Mouse (Mus musculus): ENCODE results near the gene Rmdn2. TPM values are rescaled to one million over a fixed set of nuclear protein-coding genes. Genes with fewer than 3 reads are reported as not detected.

Gene Rmdn2
- polyA plus RNA-seq, 1 experiment = 1.9 TPM

- DNase-seq = no peak
- WGBS = 77% methylated on average over 5 of the region's 5 CpGs
- Histone ChIP-seq H3K27ac (ENCODE audit: insufficient read depth, low read depth, low read length) (no peak overlapping the region), H3K27me3 (replicated peaks; ENCODE audit: control insufficient read depth, insufficient read depth, low read length) (no peaks in the 10 kb centered on the region), H3K36me3 (ENCODE audit: control insufficient read depth, insufficient read depth, low read length) (no peaks in the 10 kb centered on the region), H3K4me3 (ENCODE audit: insufficient read depth, low read depth, low read length) (no peak overlapping the region), H3K4me1 (ENCODE audit: control insufficient read depth, insufficient read depth, low read length) (no peaks in the 10 kb centered on the region)
- TF ChIP-seq CTCF (conservative IDR thresholded peaks at IDR 0.05; ENCODE audit: insufficient read depth, insufficient read length, low read depth, low read length) (no peak), POLR2A (IDR thresholded peaks at IDR 0.05; ENCODE audit: low read depth, low read length) (no peak)
Measured at GRCm38 (mm10) chr17:79726613-79727012, 115.0 kb downstream of the Rmdn2 start.

- no peak overlapping the region for H3K27ac ChIP-seq (ENCODE audit: insufficient read depth, low read depth, low read length)
- no peaks in the 10 kb centered on the region for H3K4me1 ChIP-seq (ENCODE audit: control insufficient read depth, insufficient read depth, low read length)
- H3K4me3 ChIP-seq (ENCODE audit: insufficient read depth, low read depth, low read length) = no peak overlapping the region
- TF ChIP-seq POLR2A (IDR thresholded peaks at IDR 0.05; ENCODE audit: low read depth, low read length) = no peak
- TF ChIP-seq CTCF (conservative IDR thresholded peaks at IDR 0.05; ENCODE audit: insufficient read depth, insufficient read length, low read depth, low read length) = no peak
- no peaks in the 10 kb centered on the region for H3K27me3 ChIP-seq (replicated peaks; ENCODE audit: control insufficient read depth, insufficient read depth, low read length)
- no peaks in the 10 kb centered on the region for H3K36me3 ChIP-seq (ENCODE audit: control insufficient read depth, insufficient read depth, low read length)
- 24% methylated on average over 14 of the region's 14 CpGs for WGBS
- no peak for DNase-seq
Measured at GRCm38 (mm10) chr17:79728053-79728584, 116.5 kb downstream of the Rmdn2 start.

- WGBS = 31% methylated on average over 16 of the region's 16 CpGs
- no peaks in the 10 kb centered on the region for H3K27me3 ChIP-seq (replicated peaks; ENCODE audit: control insufficient read depth, insufficient read depth, low read length)
- H3K36me3 ChIP-seq (ENCODE audit: control insufficient read depth, insufficient read depth, low read length) = no peaks in the 10 kb centered on the region
- DNase-seq = no peak
- no peak for TF ChIP-seq POLR2A (IDR thresholded peaks at IDR 0.05; ENCODE audit: low read depth, low read length)
- TF ChIP-seq CTCF (conservative IDR thresholded peaks at IDR 0.05; ENCODE audit: insufficient read depth, insufficient read length, low read depth, low read length) = no peak
- no peak overlapping the region for H3K27ac ChIP-seq (ENCODE audit: insufficient read depth, low read depth, low read length)
- no peak overlapping the region for H3K4me3 ChIP-seq (ENCODE audit: insufficient read depth, low read depth, low read length)
- H3K4me1 ChIP-seq (ENCODE audit: control insufficient read depth, insufficient read depth, low read length) = no peaks in the 10 kb centered on the region
Measured at GRCm38 (mm10) chr17:79728585-79729503, 117.2 kb downstream of the Rmdn2 start.

- WGBS = 63% methylated on average over 8 of the region's 8 CpGs
- no peak for DNase-seq
Measured at GRCm38 (mm10) chr17:79730988-79731387, 119.3 kb downstream of the Rmdn2 start.

GRCm38 (mm10) chr17:79733039-79733438, 121.4 kb downstream of the Rmdn2 start:
- TF ChIP-seq POLR2A (IDR thresholded peaks at IDR 0.05; ENCODE audit: low read depth, low read length) (no peak), CTCF (conservative IDR thresholded peaks at IDR 0.05; ENCODE audit: insufficient read depth, insufficient read length, low read depth, low read length) (no peak)
- no peak overlapping the region for H3K27ac ChIP-seq (ENCODE audit: insufficient read depth, low read depth, low read length)
- no peaks in the 10 kb centered on the region for H3K27me3 ChIP-seq (replicated peaks; ENCODE audit: control insufficient read depth, insufficient read depth, low read length)
- DNase-seq = no peak
- H3K36me3 ChIP-seq (ENCODE audit: control insufficient read depth, insufficient read depth, low read length) = no peaks in the 10 kb centered on the region
- H3K4me3 ChIP-seq (ENCODE audit: insufficient read depth, low read depth, low read length) = no peak overlapping the region
- 72% methylated on average over 4 of the region's 4 CpGs for WGBS
- H3K4me1 ChIP-seq (ENCODE audit: control insufficient read depth, insufficient read depth, low read length) = no peaks in the 10 kb centered on the region

More at GRCm38 (mm10) chr17:79730988-79731387, 119.3 kb downstream of the Rmdn2 start:
- Histone ChIP-seq H3K4me3 (ENCODE audit: insufficient read depth, low read depth, low read length) (no peak overlapping the region), H3K27me3 (replicated peaks; ENCODE audit: control insufficient read depth, insufficient read depth, low read length) (no peaks in the 10 kb centered on the region), H3K36me3 (ENCODE audit: control insufficient read depth, insufficient read depth, low read length) (no peaks in the 10 kb centered on the region), H3K4me1 (ENCODE audit: control insufficient read depth, insufficient read depth, low read length) (no peaks in the 10 kb centered on the region), H3K27ac (ENCODE audit: insufficient read depth, low read depth, low read length) (no peak overlapping the region)
- TF ChIP-seq CTCF (conservative IDR thresholded peaks at IDR 0.05; ENCODE audit: insufficient read depth, insufficient read length, low read depth, low read length) (no peak), POLR2A (IDR thresholded peaks at IDR 0.05; ENCODE audit: low read depth, low read length) (no peak)

- 61% methylated on average over 3 of the region's 3 CpGs for WGBS
- H3K27ac ChIP-seq (ENCODE audit: insufficient read depth, low read depth, low read length) = no peak overlapping the region
- DNase-seq = no peak
Measured at GRCm38 (mm10) chr17:79737598-79737997, 125.9 kb downstream of the Rmdn2 start.

GRCm38 (mm10) chr17:79738847-79739498, 127.3 kb downstream of the Rmdn2 start:
- TF ChIP-seq CTCF (conservative IDR thresholded peaks at IDR 0.05; ENCODE audit: insufficient read depth, insufficient read length, low read depth, low read length) (no peak), POLR2A (IDR thresholded peaks at IDR 0.05; ENCODE audit: low read depth, low read length) (no peak)
- no peaks in the 10 kb centered on the region for H3K4me1 ChIP-seq (ENCODE audit: control insufficient read depth, insufficient read depth, low read length)
- DNase-seq = no peak
- H3K4me3 ChIP-seq (ENCODE audit: insufficient read depth, low read depth, low read length) = no peak overlapping the region
- 52% methylated on average over 5 of the region's 5 CpGs for WGBS
- no peak overlapping the region for H3K27ac ChIP-seq (ENCODE audit: insufficient read depth, low read depth, low read length)
- H3K27me3 ChIP-seq (replicated peaks; ENCODE audit: control insufficient read depth, insufficient read depth, low read length) = no peaks in the 10 kb centered on the region
- no peaks in the 10 kb centered on the region for H3K36me3 ChIP-seq (ENCODE audit: control insufficient read depth, insufficient read depth, low read length)

More at GRCm38 (mm10) chr17:79737598-79737997, 125.9 kb downstream of the Rmdn2 start:
- Histone ChIP-seq H3K27me3 (replicated peaks; ENCODE audit: control insufficient read depth, insufficient read depth, low read length) (no peaks in the 10 kb centered on the region), H3K4me3 (ENCODE audit: insufficient read depth, low read depth, low read length) (no peak overlapping the region), H3K36me3 (ENCODE audit: control insufficient read depth, insufficient read depth, low read length) (no peaks in the 10 kb centered on the region), H3K4me1 (ENCODE audit: control insufficient read depth, insufficient read depth, low read length) (no peaks in the 10 kb centered on the region)
- TF ChIP-seq CTCF (conservative IDR thresholded peaks at IDR 0.05; ENCODE audit: insufficient read depth, insufficient read length, low read depth, low read length) (no peak), POLR2A (IDR thresholded peaks at IDR 0.05; ENCODE audit: low read depth, low read length) (no peak)
